Mouse (Mus musculus) cerebellum, postnatal 25 days (tissue): ENCODE measurements around the gene Grhpr.
"Not testable (repeated sequence)": the region's sequence is repeated elsewhere in the genome, so short reads cannot be mapped to it uniquely, and the experiment has no call there.

Experiments
- DNase-seq, 2 experiments: peaks; one replicate each; pipeline ENCODE4 v3.0.0; 2021; ENCODE audit warnings: mixed read lengths in 2 of 2

Grhpr gene

GRCm38 (mm10) chr4:44981280-44981973 lies at the start of gene Grhpr:
Gene Grhpr, plus strand, starts transcription at chr4:44981395.
- peak; percentile 73 to 88 for DNase-seq

DNA sequence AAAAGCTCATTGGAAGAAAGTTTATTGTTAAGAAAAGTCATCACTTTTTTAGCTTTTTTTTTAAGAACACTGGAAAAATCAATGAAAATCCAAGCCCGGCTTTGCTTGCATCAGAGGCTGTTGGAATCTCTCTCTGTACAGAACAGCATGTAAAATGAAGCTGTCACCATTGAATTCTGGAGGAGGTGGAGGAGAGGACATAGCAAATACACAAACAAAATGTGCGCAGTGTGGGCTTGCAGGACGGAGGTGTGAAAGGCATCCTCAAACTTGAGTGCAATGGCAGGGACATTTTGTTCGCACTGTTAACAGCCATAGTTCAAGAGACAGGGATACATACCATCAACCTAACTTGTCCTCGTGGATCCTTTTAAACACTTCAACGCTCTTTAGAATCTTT lies 49.5 kb upstream of the Grhpr start:
- no peak for DNase-seq

DNA sequence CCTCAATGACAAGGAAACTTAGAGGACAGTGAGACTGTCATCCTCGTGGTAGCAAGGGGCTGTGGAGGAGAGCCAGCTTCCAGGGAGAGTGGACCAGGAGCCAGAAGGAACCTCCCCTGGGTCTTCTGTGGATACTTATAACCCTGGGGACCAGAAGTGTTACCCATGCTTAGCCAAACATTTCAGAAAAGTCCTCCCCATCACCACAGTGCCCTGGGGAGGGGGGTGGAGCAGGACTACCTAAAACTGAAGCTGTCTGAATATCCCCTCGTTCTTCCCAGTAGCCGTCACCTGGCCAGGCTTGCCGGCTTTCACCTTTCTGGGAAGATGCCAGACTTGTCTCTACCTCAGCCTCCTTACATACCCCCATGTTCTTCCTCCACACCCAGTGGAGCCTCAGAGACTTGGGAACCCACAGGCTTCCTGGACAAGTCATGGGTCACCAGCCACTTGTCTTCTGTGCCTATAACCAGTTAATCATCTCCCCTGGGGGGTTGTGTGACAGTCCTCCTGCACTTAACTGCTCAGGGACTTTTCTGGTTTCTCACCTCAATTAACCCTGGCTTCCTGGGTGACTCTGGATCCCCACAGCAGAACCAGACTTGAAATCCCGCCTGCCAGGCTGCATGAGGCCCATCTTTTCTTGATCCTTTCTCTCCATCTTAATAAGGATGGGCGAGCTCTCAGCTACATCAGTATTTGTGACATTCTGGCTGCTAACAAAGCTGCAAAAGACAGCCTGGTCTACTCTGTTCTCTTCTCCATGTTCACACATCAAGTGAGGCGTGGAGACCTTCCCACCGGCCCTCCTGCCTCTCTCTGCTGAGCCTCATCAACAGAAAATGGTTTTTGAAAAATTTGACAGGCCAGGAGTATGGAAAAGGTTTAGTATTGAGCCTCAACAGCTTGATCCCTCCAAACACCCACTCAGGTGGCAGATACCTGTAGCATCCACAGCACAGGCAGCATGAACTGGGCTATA lies 42.5 kb upstream of the Grhpr start:
- DNase-seq = no peak

DNA sequence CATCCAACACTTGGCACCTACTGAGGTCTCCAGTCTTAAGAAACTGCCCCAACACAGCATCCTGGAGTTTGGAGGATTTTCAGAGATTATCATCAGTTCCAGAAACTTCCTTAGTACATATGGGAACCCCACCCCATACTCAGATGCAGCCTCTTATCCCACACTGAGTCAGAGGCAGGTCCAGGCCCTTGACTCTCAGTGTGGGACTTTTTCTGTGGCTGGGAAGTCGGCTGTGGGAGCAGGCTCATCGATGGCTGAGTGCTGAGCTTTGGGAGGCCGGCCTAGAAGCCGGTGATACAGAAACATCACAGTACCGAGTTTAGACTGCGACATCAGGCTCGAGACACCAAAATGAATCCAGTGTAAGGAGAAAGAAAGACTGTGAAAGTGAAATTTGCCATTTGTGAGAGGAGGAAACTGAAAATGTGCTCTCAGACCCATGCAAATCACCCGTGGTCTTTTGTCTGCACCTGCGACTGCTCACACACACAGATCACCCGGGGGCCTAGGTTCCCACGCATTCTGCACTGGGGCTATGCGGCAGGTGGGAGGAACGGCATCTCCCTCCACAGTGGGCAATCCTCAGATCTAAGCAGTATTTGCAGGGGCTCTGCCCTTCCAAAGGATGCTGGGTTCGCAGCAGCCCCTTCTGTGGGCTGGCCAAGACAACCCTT lies 41.5 kb upstream of the Grhpr start:
- DNase-seq = no peak

- DNase-seq = no peak
Measured at GRCm38 (mm10) chr4:44940286-44940685, 40.9 kb upstream of the Grhpr start.

DNA sequence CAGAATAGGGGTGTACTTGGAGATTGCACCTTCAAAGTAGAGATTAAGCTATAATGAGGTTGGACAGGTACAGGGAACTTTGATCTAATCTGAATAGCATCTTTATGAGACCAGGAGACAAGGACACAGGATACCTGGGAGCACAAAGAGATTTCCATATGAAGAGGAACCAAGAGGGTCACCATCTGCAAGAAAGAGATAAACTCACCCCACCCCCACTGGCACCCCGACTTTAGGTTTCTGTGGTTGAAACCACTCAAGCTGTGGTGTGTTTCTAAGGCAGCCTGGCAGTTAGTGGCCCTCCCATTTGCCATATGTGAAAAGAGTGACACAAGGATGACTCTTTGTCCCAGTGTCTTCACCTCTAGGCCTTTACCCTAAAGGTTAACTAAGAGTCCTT lies 39.0 kb upstream of the Grhpr start:
- no peak for DNase-seq

DNA sequence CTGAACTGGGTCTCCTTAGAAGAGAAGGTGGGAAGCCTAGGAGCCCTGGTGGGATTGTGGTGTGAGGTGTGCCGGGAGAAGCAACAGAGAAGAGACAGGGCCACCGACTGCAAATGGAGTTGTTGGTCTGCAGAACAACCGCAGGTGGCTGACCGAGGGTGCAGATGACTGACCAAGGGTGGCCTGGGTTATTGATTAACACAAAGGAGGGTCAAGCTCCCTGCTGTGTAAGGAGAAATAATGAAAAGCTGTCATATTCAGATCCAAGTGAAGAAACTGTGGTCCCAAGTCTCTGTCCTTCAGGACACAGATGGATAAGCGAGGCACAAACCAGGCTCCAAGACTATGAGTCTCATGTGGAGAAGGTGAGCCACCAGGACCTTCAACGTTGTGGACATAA lies 37.7 kb upstream of the Grhpr start:
- no peak for DNase-seq

DNA sequence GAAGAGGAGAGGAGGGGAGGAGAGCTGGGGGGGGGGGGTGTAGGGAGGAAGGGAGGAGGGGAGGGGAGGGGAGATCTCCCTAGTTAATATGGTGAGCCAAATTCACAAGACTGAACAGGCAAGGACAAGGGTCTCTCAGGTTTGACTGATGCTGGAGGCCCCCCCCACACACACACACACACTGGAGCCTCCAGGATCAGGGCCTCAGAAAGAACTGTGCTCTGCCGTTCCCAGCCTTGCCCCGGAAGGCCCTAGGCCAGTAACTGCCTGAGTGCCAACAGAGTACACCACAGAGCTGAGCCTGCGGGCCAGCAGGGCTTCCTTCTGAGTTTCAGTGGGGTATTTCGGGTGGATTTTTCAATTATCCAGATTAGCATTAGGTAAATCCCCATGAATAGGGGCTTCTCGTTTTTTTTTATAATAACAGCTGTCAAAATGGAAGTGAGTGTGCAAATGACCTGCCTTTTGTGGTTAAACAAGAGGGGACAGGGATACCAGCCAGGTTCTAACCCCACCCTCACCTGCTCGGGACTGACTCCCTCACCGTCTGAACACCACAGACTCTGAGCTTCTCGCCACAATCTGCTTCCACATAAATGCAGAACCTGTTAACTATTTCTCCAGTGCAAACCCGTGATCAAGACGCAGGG lies 36.6 kb upstream of the Grhpr start:
- DNase-seq = no peak

DNA sequence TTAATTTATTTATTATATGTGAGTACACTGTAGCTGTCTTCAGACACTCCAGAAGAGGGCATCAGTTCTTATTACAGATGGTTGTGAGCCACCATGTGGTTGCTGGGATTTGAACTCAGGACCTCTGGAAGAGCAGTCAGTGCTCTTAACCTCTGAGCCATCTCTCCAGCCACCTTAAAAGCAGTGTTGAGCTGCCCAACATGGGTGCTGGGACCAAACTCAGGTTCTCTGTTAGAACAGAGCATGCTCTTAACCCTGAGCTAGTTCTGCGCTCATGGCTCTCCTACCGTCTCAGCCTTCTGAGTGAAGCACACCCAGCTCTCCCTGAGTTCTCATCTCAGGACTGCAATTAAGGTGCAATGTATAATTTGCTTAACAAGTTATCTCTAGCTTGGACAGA lies 35.1 kb upstream of the Grhpr start:
- DNase-seq = not testable (repeated sequence)

GRCm38 (mm10) chr4:44947464-44947863 lies 33.7 kb upstream of the Grhpr start:
- DNase-seq = no peak

- no peak for DNase-seq
Measured at GRCm38 (mm10) chr4:44948314-44948713, 32.9 kb upstream of the Grhpr start.

- no peak for DNase-seq
Measured at GRCm38 (mm10) chr4:44953041-44953440, 28.2 kb upstream of the Grhpr start.

DNA sequence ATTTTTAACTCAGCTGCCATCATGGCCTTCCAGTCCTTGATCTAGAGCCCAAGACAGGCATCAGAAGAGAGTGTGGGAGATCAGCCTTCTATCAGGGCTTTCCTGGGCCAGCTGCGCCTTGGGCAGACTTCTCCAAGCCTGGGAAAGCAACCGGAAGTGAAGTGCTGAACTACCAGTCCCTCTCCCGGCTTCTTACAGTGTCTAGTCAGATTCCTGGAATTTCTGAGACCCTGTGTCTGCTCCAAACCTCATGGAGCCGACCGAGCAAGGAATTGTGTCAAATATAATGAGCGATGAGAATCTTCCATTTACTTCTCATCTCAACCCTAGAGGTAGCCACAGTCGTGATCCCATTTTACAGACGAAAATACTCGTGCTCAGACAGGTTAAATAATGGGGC lies 22.4 kb upstream of the Grhpr start:
- DNase-seq = no peak

DNA sequence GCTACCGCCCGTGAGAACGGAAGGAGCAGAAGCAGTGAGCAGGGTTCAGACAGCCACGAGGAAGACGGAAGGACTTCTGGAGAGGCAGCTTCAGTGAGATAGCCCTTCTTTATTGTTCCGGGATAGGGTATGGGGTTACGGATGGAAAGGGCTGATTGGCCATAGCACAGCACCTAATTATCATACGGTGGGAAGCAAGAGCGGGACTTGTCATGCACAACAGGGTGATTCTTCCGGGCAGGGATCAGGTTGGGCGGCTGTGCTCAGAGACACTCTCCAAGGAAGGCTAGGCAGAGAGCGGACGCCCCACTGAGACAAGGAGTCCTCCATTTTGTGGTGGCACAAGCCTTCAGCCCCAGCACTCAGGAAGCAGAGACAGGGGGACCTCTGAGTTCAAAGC lies 22.0 kb upstream of the Grhpr start:
- DNase-seq = no peak

GRCm38 (mm10) chr4:44963156-44963555 lies 18.0 kb upstream of the Grhpr start:
- no peak for DNase-seq

DNA sequence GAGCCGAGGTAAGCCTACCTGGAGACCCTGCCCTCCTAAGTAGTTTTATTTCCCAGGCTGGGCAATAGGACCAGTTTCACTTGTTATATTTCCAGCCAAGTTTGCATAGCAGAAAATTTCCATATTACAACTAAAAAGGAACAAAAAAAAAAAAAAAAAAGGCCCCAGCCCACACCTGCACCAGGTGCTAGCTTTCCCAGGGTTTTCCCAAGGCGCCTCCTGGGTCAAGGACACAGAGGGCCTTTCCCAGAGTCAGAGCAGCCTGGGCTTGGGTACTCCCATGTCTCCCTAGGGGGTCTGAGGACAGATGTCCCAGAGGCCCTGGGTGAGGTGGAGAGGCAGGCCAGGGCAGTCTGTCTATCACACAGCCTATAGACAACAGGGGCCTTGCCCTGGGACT lies 16.0 kb upstream of the Grhpr start:
- no peak for DNase-seq

GRCm38 (mm10) chr4:44965736-44966135 lies 15.5 kb upstream of the Grhpr start:
- no peak for DNase-seq

DNA sequence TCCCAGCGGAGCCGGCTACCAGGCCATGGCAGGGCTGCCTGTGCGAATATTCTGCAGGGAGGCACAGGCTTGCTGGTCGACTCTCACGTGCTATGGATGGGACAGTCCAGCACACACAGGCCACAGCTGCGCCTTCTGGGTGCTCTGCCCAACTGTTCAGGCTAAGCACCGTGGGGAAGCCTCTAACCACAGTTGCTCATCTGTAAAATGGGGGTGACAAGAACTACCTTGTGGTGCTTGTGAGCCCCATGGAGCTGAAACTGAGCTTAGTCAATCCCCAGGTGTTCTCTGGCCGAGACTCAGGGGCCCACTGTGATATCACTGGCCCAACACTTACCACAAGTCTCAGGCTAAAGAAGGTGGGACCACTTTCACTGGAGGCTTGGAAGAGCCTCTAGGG lies 13.8 kb upstream of the Grhpr start:
- DNase-seq = no peak

- DNase-seq = no peak
Measured at GRCm38 (mm10) chr4:44970056-44970455, 11.1 kb upstream of the Grhpr start.

- DNase-seq = peak; percentile 55 to 72
Measured at GRCm38 (mm10) chr4:44970612-44971110, 10.5 kb upstream of the Grhpr start.

- peak; percentile 89 to 92 for DNase-seq
Measured at GRCm38 (mm10) chr4:44973450-44973849, 7.7 kb upstream of the Grhpr start.

DNA sequence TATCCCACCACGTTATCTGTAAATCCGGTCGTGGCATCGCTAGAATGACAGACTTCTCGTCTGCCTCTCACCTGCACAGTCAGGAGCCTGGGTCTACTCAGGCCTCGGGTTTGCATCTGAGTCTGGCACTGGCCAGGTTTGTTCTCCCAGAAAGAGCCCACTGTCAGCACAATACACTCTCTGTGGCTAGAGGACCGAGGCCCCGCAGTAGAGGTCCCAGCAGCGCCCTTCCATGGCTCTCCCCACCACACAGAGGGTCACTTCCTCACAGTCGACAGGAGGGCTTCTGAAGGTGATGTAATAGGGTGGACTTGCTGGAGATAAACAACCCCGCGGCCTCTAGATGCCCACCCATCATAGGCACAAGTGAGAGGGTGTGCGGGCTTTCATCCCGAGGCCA lies 7.3 kb upstream of the Grhpr start:
- no peak for DNase-seq

DNA sequence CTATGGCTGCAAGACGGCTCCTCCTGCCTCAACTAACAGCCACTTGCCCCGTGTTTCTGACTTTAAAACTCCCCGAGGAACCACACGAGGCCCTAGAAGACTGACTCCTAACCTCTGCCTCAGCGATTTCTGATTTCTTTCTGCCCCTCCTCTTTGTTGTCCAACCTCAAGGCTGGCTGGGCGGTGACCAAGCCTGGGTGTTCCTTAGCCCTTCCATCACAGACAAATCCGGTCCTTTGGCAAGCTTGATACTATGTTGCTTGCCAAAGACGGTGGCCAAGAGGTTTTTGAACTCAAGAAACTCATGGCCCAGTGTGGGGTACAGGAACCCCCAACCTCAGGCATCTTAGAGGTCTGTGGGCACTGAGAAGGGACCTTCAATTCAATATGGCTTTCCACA lies 6.9 kb upstream of the Grhpr start:
- DNase-seq = no peak
